Mouse (Mus musculus): ENCODE results near the gene Fbxl17. TPM values are rescaled to one million over a fixed set of nuclear protein-coding genes. Genes with fewer than 3 reads are reported as not detected.

The Fbxl17 gene
- polyA plus RNA-seq, 1 experiment: 4.1 TPM

GRCm38 (mm10) chr17:63369631-63370310 lies 130.0 kb downstream of the Fbxl17 start:
- Histone ChIP-seq H3K4me1 (ENCODE audit: control insufficient read depth, insufficient read depth, low read length) (no peaks in the 10 kb centered on the region), H3K36me3 (ENCODE audit: control insufficient read depth, insufficient read depth, low read length) (no peaks in the 10 kb centered on the region), H3K27me3 (ENCODE audit: control insufficient read depth, insufficient read depth, low read length) (no peaks in the 10 kb centered on the region), H3K4me3 (ENCODE audit: control insufficient read depth, low read depth, low read length) (no peak overlapping the region), H3K27ac (ENCODE audit: control insufficient read depth, insufficient read depth, low read depth, low read length) (no peak overlapping the region)
- TF ChIP-seq CTCF (IDR thresholded peaks at IDR 0.05; ENCODE audit: control insufficient read depth, insufficient read depth, insufficient replicate concordance, low read depth, low read length) (no peak), POLR2A (IDR thresholded peaks at IDR 0.05; ENCODE audit: control insufficient read depth, low read depth, low read length) (no peak)

- Histone ChIP-seq H3K27me3 (ENCODE audit: control insufficient read depth, insufficient read depth, low read length) (no peaks in the 10 kb centered on the region), H3K4me1 (ENCODE audit: control insufficient read depth, insufficient read depth, low read length) (no peaks in the 10 kb centered on the region), H3K4me3 (ENCODE audit: control insufficient read depth, low read depth, low read length) (no peak overlapping the region), H3K27ac (ENCODE audit: control insufficient read depth, insufficient read depth, low read depth, low read length) (no peak overlapping the region), H3K36me3 (ENCODE audit: control insufficient read depth, insufficient read depth, low read length) (no peaks in the 10 kb centered on the region)
- TF ChIP-seq POLR2A (IDR thresholded peaks at IDR 0.05; ENCODE audit: control insufficient read depth, low read depth, low read length): no peak
- TF ChIP-seq CTCF (IDR thresholded peaks at IDR 0.05; ENCODE audit: control insufficient read depth, insufficient read depth, insufficient replicate concordance, low read depth, low read length): no peak
Observed at GRCm38 (mm10) chr17:63367476-63367875, 132.3 kb downstream of the Fbxl17 start.

- H3K27ac ChIP-seq (ENCODE audit: control insufficient read depth, insufficient read depth, low read depth, low read length): no peak overlapping the region
- H3K36me3 ChIP-seq (ENCODE audit: control insufficient read depth, insufficient read depth, low read length): no peaks in the 10 kb centered on the region
- no peak overlapping the region for H3K4me3 ChIP-seq (ENCODE audit: control insufficient read depth, low read depth, low read length)
- H3K4me1 ChIP-seq (ENCODE audit: control insufficient read depth, insufficient read depth, low read length): no peaks in the 10 kb centered on the region
- TF ChIP-seq CTCF (IDR thresholded peaks at IDR 0.05; ENCODE audit: control insufficient read depth, insufficient read depth, insufficient replicate concordance, low read depth, low read length) (no peak), POLR2A (IDR thresholded peaks at IDR 0.05; ENCODE audit: control insufficient read depth, low read depth, low read length) (no peak)
- H3K27me3 ChIP-seq (ENCODE audit: control insufficient read depth, insufficient read depth, low read length): no peaks in the 10 kb centered on the region
Observed at GRCm38 (mm10) chr17:63366045-63366444, 133.8 kb downstream of the Fbxl17 start.

- H3K27me3 ChIP-seq (ENCODE audit: control insufficient read depth, insufficient read depth, low read length): no peaks in the 10 kb centered on the region
- no peak overlapping the region for H3K4me3 ChIP-seq (ENCODE audit: control insufficient read depth, low read depth, low read length)
Observed at GRCm38 (mm10) chr17:63364605-63365004, 135.2 kb downstream of the Fbxl17 start.

GRCm38 (mm10) chr17:63362196-63362595 lies 137.6 kb downstream of the Fbxl17 start:
- TF ChIP-seq CTCF (IDR thresholded peaks at IDR 0.05; ENCODE audit: control insufficient read depth, insufficient read depth, insufficient replicate concordance, low read depth, low read length) (no peak), POLR2A (IDR thresholded peaks at IDR 0.05; ENCODE audit: control insufficient read depth, low read depth, low read length) (no peak)
- Histone ChIP-seq H3K4me1 (ENCODE audit: control insufficient read depth, insufficient read depth, low read length) (no peaks in the 10 kb centered on the region), H3K4me3 (ENCODE audit: control insufficient read depth, low read depth, low read length) (no peak overlapping the region), H3K36me3 (ENCODE audit: control insufficient read depth, insufficient read depth, low read length) (no peaks in the 10 kb centered on the region), H3K27ac (ENCODE audit: control insufficient read depth, insufficient read depth, low read depth, low read length) (no peak overlapping the region), H3K27me3 (ENCODE audit: control insufficient read depth, insufficient read depth, low read length) (no peaks in the 10 kb centered on the region)

More at GRCm38 (mm10) chr17:63364605-63365004, 135.2 kb downstream of the Fbxl17 start:
- Histone ChIP-seq H3K27ac (ENCODE audit: control insufficient read depth, insufficient read depth, low read depth, low read length) (no peak overlapping the region), H3K4me1 (ENCODE audit: control insufficient read depth, insufficient read depth, low read length) (no peaks in the 10 kb centered on the region), H3K36me3 (ENCODE audit: control insufficient read depth, insufficient read depth, low read length) (no peaks in the 10 kb centered on the region)
- TF ChIP-seq CTCF (IDR thresholded peaks at IDR 0.05; ENCODE audit: control insufficient read depth, insufficient read depth, insufficient replicate concordance, low read depth, low read length) (no peak), POLR2A (IDR thresholded peaks at IDR 0.05; ENCODE audit: control insufficient read depth, low read depth, low read length) (no peak)

- no peak overlapping the region for H3K27ac ChIP-seq (ENCODE audit: control insufficient read depth, insufficient read depth, low read depth, low read length)
- no peaks in the 10 kb centered on the region for H3K36me3 ChIP-seq (ENCODE audit: control insufficient read depth, insufficient read depth, low read length)
- TF ChIP-seq POLR2A (IDR thresholded peaks at IDR 0.05; ENCODE audit: control insufficient read depth, low read depth, low read length) (no peak), CTCF (IDR thresholded peaks at IDR 0.05; ENCODE audit: control insufficient read depth, insufficient read depth, insufficient replicate concordance, low read depth, low read length) (no peak)
- H3K4me1 ChIP-seq (ENCODE audit: control insufficient read depth, insufficient read depth, low read length): no peaks in the 10 kb centered on the region
- H3K27me3 ChIP-seq (ENCODE audit: control insufficient read depth, insufficient read depth, low read length): no peaks in the 10 kb centered on the region
- no peak overlapping the region for H3K4me3 ChIP-seq (ENCODE audit: control insufficient read depth, low read depth, low read length)
Observed at GRCm38 (mm10) chr17:63361679-63362078, 138.1 kb downstream of the Fbxl17 start.

DNA sequence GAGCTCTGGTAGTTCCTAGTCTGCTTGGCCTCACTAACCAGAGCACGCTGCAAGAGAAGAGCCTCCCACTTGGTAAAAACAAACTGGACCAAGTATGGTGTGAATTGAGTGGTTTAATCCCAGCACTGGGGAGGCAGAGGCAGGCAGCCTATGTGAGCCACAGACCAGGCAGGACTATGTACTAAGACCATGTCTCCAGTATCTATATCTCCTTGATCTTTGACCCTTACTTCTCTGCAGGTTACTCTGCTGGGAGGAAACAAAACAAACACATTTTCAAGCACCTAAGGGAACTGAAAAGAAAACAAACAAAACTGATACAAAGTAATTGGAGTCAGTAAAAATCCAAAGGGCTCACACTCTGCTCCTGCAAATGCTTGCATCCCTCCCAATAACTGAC lies 141.0 kb downstream of the Fbxl17 start:
- TF ChIP-seq POLR2A (IDR thresholded peaks at IDR 0.05; ENCODE audit: control insufficient read depth, low read depth, low read length) (no peak), CTCF (IDR thresholded peaks at IDR 0.05; ENCODE audit: control insufficient read depth, insufficient read depth, insufficient replicate concordance, low read depth, low read length) (no peak)
- no peaks in the 10 kb centered on the region for H3K36me3 ChIP-seq (ENCODE audit: control insufficient read depth, insufficient read depth, low read length)
- no peak overlapping the region for H3K27ac ChIP-seq (ENCODE audit: control insufficient read depth, insufficient read depth, low read depth, low read length)

More for the DNA sequence above, 141.0 kb downstream of the Fbxl17 start:
- H3K4me1 ChIP-seq (ENCODE audit: control insufficient read depth, insufficient read depth, low read length): no peaks in the 10 kb centered on the region
- no peak overlapping the region for H3K4me3 ChIP-seq (ENCODE audit: control insufficient read depth, low read depth, low read length)
- no peaks in the 10 kb centered on the region for H3K27me3 ChIP-seq (ENCODE audit: control insufficient read depth, insufficient read depth, low read length)
